Mouse (Mus musculus) myocyte (in vitro differentiated cells): ENCODE data around the gene Zdhhc17.

ENCODE experiments used
- CEBPB ChIP-seq: IDR thresholded peaks from 2 replicates; pipeline ENCODE4 v1.6.1; 2011; ENCODE audit warnings: mild to moderate bottlenecking, moderate library complexity; ENCODE audit not compliant: poor library complexity, insufficient read depth, severe bottlenecking
- POLR2A ChIP-seq: IDR thresholded peaks from one replicate; pipeline ENCODE4 v1.6.1; 2011; ENCODE audit warnings: low read depth, mild to moderate bottlenecking, control low read depth, moderate library complexity; ENCODE audit not compliant: insufficient read length

GRCm38 (mm10) chr10:110927491-110927890 is 82.4 kb downstream of the Zdhhc17 start:
- TF ChIP-seq POLR2A (no peak), CEBPB (no peak)
